Mouse (Mus musculus): ENCODE measurements at regions not wholly inside any gene's neighbourhood (a gene's known extent, or its start where the extent isn't known, plus 50 kb on each side); places are given as distances from the start of the nearest gene placed in this dataset.
A peak's percentile ranks its signal among the peaks of the same experiment; 100 is the strongest.

DNA sequence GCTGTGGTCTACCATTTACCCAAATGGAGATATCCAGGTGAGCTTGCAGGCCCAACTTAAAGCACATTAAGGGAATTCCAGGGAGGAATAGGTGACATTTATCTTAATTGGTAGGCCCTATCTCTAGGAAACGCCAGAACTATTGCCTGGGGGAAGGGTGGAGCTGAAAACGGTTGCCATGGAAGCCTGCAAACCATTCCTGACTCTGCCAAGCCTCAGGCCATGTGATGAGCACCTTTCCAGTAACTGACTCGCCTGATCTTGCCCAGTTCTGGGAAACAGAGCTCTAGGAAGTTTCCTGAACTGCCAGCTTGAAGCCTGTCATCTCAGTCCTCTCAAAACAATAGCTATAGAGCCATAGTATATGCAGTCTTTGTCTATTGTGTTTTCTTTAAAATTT lies 297.0 kb downstream of the Slitrk5 start:
- H3K4me3 ChIP-seq (ENCODE audit: low read depth, low read length) = no peak overlapping the region
- DNase-seq (ENCODE audit: low spot score) (no peak), ATAC-seq (ENCODE audit: low FRiP score) (no peak)
- WGBS = 33% methylated on average over 3 of the region's 3 CpGs
- H3K9me3 ChIP-seq (ENCODE audit: control insufficient read depth, low read length) = no peaks in the 10 kb centered on the region
- H3K27me3 ChIP-seq (ENCODE audit: control insufficient read depth, insufficient read depth, low read length) = no peaks in the 10 kb centered on the region
- H3K9ac ChIP-seq (ENCODE audit: low read depth, low read length) = no peak overlapping the region
- H3K36me3 ChIP-seq (ENCODE audit: control insufficient read depth, insufficient read depth, low read length) = no peaks in the 10 kb centered on the region
- no peak overlapping the region for H3K27ac ChIP-seq (ENCODE audit: low read depth, low read length)
- H3K4me2 ChIP-seq (replicated peaks; ENCODE audit: low read depth, low read length) = no peak overlapping the region
- H3K4me1 ChIP-seq (replicated peaks; ENCODE audit: control insufficient read depth, insufficient read depth, low read length) = no peaks in the 10 kb centered on the region

DNA sequence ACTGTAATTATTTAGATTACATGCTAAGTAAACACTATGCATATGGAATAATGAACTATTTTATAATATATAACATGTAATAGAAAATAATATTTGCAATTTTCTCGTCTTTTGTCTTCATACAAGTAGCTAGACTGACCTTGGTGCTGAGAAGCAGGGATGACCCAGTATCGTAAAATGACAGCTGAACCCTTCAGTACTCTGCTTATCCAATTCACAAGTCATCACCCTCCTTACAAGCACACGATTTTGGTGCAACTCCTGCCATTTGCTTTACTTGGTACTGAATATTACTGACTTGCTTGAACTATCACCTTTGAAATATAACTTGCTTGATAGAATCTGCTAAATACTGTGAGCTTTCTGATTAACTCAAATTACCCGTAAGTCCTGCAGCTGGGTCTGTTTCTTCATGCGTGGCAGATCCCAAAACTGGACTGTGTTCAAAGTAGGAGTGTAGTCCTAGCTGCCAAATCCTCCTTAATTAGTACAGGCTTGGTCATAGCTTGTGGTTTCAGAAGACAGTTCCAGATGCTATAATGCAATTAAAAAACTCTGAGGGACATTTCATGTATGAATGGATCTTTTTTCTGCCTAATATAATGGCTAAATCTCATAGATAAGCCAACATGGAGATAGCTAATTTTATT lies 321.0 kb downstream of the Slitrk5 start:
- WGBS = 88% methylated on average over 5 of the region's 5 CpGs

DNA sequence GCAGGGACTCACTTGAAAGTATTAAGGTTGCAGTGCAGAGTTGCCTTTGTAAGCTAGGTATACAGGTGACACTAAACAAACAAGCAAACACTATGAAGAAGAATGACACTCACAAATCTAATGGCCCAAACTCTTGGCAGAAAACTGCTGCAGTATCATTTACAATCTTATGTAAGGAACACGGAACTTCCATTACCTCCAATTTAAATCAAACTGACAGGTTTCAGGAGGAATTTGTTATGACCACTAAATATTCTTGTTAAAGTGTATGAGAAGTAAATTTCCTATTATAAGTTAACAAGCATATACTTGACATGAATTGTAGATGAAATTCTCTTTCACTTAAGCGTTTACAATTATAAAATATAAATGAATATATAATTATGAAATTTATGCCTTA lies 327.2 kb downstream of the Slitrk5 start:
- Histone ChIP-seq H3K4me1 (replicated peaks; ENCODE audit: control insufficient read depth, insufficient read depth, low read length) (no peaks in the 10 kb centered on the region), H3K9me3 (ENCODE audit: control insufficient read depth, low read length) (no peaks in the 10 kb centered on the region), H3K4me3 (ENCODE audit: low read depth, low read length) (no peak overlapping the region), H3K27ac (ENCODE audit: low read depth, low read length) (no peak overlapping the region), H3K36me3 (ENCODE audit: control insufficient read depth, insufficient read depth, low read length) (no peaks in the 10 kb centered on the region), H3K27me3 (ENCODE audit: control insufficient read depth, insufficient read depth, low read length) (no peaks in the 10 kb centered on the region), H3K4me2 (replicated peaks; ENCODE audit: low read depth, low read length) (no peak overlapping the region), H3K9ac (ENCODE audit: low read depth, low read length) (no peak overlapping the region)
- no peak for ATAC-seq (ENCODE audit: low FRiP score)
- WGBS = 91% methylated on average over 2 of the region's 2 CpGs
- DNase-seq (ENCODE audit: low spot score) = no peak

More for the DNA sequence above, 321.0 kb downstream of the Slitrk5 start:
- no peaks in the 10 kb centered on the region for H3K9me3 ChIP-seq (ENCODE audit: control insufficient read depth, low read length)
- no peak overlapping the region for H3K27ac ChIP-seq (ENCODE audit: low read depth, low read length)
- no peaks in the 10 kb centered on the region for H3K27me3 ChIP-seq (ENCODE audit: control insufficient read depth, insufficient read depth, low read length)
- H3K4me3 ChIP-seq (ENCODE audit: low read depth, low read length) = no peak overlapping the region
- H3K4me1 ChIP-seq (replicated peaks; ENCODE audit: control insufficient read depth, insufficient read depth, low read length) = no peaks in the 10 kb centered on the region
- H3K4me2 ChIP-seq (replicated peaks; ENCODE audit: low read depth, low read length) = no peak overlapping the region
- no peak overlapping the region for H3K9ac ChIP-seq (ENCODE audit: low read depth, low read length)
- no peak for DNase-seq (ENCODE audit: low spot score)
- H3K36me3 ChIP-seq (ENCODE audit: control insufficient read depth, insufficient read depth, low read length) = no peaks in the 10 kb centered on the region
- no peak for ATAC-seq (ENCODE audit: low FRiP score)

DNA sequence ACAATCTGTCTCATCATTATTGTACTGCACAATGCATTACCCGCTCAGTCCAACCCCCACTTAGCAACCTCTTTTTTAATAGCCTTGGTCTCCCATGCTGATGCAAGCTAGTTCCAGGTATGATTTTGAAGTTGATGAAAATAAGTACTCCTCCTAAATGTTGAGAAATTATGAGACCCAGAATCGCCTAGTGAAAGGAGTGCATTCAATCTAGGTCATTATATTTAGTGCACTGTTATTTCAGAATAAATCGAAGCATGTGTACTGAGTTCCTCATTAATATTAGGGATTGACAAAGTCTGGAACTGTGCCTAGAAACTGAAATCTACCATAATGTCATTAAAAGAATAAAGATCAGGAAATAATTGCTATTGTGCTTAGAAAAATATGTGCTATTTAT lies 328.0 kb downstream of the Slitrk5 start:
- Histone ChIP-seq H3K27ac (ENCODE audit: low read depth, low read length) (no peak overlapping the region), H3K9ac (ENCODE audit: low read depth, low read length) (no peak overlapping the region), H3K27me3 (ENCODE audit: control insufficient read depth, insufficient read depth, low read length) (no peaks in the 10 kb centered on the region), H3K4me1 (replicated peaks; ENCODE audit: control insufficient read depth, insufficient read depth, low read length) (no peaks in the 10 kb centered on the region), H3K4me2 (replicated peaks; ENCODE audit: low read depth, low read length) (no peak overlapping the region), H3K4me3 (ENCODE audit: low read depth, low read length) (no peak overlapping the region), H3K36me3 (ENCODE audit: control insufficient read depth, insufficient read depth, low read length) (no peaks in the 10 kb centered on the region), H3K9me3 (ENCODE audit: control insufficient read depth, low read length) (no peaks in the 10 kb centered on the region)
- DNase-seq (ENCODE audit: low spot score) (no peak), ATAC-seq (ENCODE audit: low FRiP score) (no peak)
- WGBS = 87% methylated on average over 3 of the region's 3 CpGs

DNA sequence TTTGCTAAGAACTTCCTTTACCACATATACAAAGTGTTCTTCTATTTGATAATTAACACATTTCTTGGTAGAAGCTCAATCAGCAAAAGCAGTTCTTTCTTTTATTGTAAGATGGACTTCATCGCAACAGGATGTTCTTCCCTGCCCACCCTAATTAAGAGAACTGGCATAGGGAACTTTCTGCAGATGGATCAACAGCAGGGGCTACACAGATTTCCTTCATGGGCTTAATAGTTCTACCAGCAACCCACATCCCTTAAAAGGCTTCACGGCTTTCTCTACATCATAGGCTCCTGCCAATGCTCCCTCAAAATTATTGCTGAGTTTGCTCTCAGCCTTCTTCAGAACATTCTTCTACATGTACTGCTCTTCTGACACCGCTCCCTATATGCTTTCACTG lies 333.8 kb downstream of the Slitrk5 start:
- ATAC-seq (ENCODE audit: low FRiP score) = no peak
- Histone ChIP-seq H3K9ac (ENCODE audit: low read depth, low read length) (no peak overlapping the region), H3K27me3 (ENCODE audit: control insufficient read depth, insufficient read depth, low read length) (no peaks in the 10 kb centered on the region), H3K4me1 (replicated peaks; ENCODE audit: control insufficient read depth, insufficient read depth, low read length) (no peaks in the 10 kb centered on the region), H3K9me3 (ENCODE audit: control insufficient read depth, low read length) (no peaks in the 10 kb centered on the region), H3K27ac (ENCODE audit: low read depth, low read length) (no peak overlapping the region), H3K4me2 (replicated peaks; ENCODE audit: low read depth, low read length) (no peak overlapping the region), H3K36me3 (ENCODE audit: control insufficient read depth, insufficient read depth, low read length) (no peaks in the 10 kb centered on the region), H3K4me3 (ENCODE audit: low read depth, low read length) (no peak overlapping the region)
- DNase-seq (ENCODE audit: low spot score) = no peak
- 97% methylated on average over 3 of the region's 3 CpGs for WGBS

DNA sequence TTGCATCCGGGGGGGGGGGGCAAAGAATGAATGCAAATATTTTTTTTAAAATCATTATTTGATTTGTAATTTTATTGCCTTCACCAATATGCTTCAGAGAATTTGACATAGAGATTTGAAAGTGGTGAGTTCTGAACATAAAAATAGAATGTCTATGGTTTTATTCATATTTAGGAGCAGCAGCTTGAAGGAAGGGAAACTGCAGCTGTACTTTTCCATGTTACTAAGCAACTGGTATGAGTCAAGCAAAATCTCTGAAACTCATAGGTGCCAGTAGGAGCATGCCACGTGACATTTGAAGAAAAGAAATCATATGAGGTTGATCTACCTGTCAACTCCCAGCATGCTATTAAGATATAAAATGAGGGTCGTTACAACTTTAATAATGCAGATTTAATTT lies 354.4 kb downstream of the Slitrk5 start:
- Histone ChIP-seq H3K27ac (ENCODE audit: low read depth, low read length) (no peak overlapping the region), H3K9ac (ENCODE audit: low read depth, low read length) (no peak overlapping the region), H3K36me3 (ENCODE audit: control insufficient read depth, insufficient read depth, low read length) (no peaks in the 10 kb centered on the region), H3K4me2 (replicated peaks; ENCODE audit: low read depth, low read length) (no peak overlapping the region), H3K9me3 (ENCODE audit: control insufficient read depth, low read length) (no peaks in the 10 kb centered on the region), H3K4me3 (ENCODE audit: low read depth, low read length) (no peak overlapping the region), H3K4me1 (replicated peaks; ENCODE audit: control insufficient read depth, insufficient read depth, low read length) (no peaks in the 10 kb centered on the region), H3K27me3 (ENCODE audit: control insufficient read depth, insufficient read depth, low read length) (no peaks in the 10 kb centered on the region)
- DNase-seq (ENCODE audit: low spot score) (no peak), ATAC-seq (ENCODE audit: low FRiP score) (no peak)
- WGBS = 89% methylated on average over 3 of the region's 3 CpGs

DNA sequence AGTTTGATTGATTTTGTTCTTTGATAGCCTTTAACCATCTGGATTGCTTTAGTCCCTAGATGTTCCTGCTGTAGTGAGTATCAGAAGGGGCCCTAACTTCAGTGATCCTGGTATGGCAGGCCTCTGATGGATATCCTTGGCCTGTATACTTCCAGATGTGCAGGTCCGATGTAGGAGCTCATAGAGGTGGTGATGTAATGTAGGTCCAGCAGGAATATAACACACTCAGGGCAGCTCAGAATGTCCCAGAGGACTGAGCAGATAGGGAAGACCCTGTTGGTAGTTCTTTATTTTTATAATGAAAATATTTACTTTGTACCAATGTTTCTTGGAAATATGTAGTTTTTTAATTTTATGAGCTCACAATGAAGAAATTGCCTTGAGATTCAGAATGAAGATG lies 400.2 kb downstream of the Slitrk5 start:
- no peaks in the 10 kb centered on the region for H3K4me1 ChIP-seq (replicated peaks; ENCODE audit: control insufficient read depth, insufficient read depth, low read length)
- H3K4me3 ChIP-seq (ENCODE audit: low read depth, low read length) = no peak overlapping the region
- no peaks in the 10 kb centered on the region for H3K36me3 ChIP-seq (ENCODE audit: control insufficient read depth, insufficient read depth, low read length)
- DNase-seq (ENCODE audit: low spot score) (no peak), ATAC-seq (ENCODE audit: low FRiP score) (peak; percentile 43; the same call in 1 of the 2 replicates)
- H3K27me3 ChIP-seq (ENCODE audit: control insufficient read depth, insufficient read depth, low read length) = no peaks in the 10 kb centered on the region
- no peak overlapping the region for H3K4me2 ChIP-seq (replicated peaks; ENCODE audit: low read depth, low read length)
- WGBS = 96% methylated on average over 1 of the region's 1 CpGs
- H3K27ac ChIP-seq (ENCODE audit: low read depth, low read length) = no peak overlapping the region
- H3K9ac ChIP-seq (ENCODE audit: low read depth, low read length) = no peak overlapping the region
- H3K9me3 ChIP-seq (ENCODE audit: control insufficient read depth, low read length) = no peaks in the 10 kb centered on the region

Measured in hindbrain, embryonic 11.5 days (tissue).